Mouse (Mus musculus): ENCODE results near the gene Fmo1. TPM values are rescaled to one million over a fixed set of nuclear protein-coding genes. Genes with fewer than 3 reads are reported as not detected.

Gene Fmo1
- total and polyA plus RNA-seq, 3 experiments: 1.8 TPM; not detected in 2

DNA sequence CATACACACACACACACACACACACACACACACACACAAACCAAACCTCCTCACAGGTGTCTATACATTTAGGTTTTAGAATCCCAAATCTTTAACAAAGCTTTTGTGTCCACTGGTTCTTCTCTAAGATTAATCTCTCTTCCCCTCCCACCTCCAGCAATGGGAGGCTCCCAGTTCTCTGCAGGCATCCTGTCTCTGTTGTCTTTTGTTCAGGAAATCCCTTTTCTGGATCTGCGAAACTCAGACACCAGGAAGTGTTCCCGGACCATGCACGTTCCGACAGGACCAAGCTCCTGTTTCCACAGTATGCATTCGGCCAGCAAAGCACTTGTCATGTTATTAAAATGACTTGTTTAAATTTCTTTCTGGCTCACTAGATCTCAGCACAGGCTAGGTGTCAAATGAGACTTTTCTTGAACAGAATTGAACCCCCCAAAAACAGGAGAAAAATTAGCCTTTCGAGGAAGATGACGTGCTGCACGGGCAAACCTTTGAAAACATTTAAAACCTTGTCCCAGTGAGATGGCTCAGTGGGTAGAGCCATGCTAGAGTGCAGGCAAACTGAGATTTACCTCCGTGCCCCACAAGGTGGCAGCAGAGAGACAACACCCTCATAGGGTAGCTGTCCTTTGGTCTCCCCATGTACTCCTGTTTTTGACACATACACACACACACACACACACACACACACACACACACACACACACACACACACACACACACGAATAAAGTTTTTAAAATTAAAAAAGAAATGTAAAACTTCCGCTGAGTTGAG is 13.4 kb upstream of the Fmo1 start:
- peak; percentile 33 to 70 (median 61) for TF ChIP-seq CTCF (IDR thresholded peaks at IDR 0.05 in 2 of 3, conservative IDR thresholded peaks at IDR 0.05 in 1 of 3; ENCODE audit: control insufficient read depth in 1 of 3, insufficient read depth in 1 of 3, low read depth in 2 of 3, low read length in 3 of 3, poor library complexity in 1 of 3, severe bottlenecking in 1 of 3)
- no peak for TF ChIP-seq GABPA (IDR thresholded peaks at IDR 0.05; ENCODE audit: low read depth, low read length)
- TF ChIP-seq ZC3H11A (IDR thresholded peaks at IDR 0.05; ENCODE audit: low read depth, low read length): 0 out of 2 replicates have a peak, but pooled peaks have one; percentile 11
- peak; percentile 60 for TF ChIP-seq SMC3 (IDR thresholded peaks at IDR 0.05; ENCODE audit: low read depth, low read length)
- no peak for TF ChIP-seq BHLHE40 (IDR thresholded peaks at IDR 0.05; ENCODE audit: borderline replicate concordance, low read depth, low read length)
- TF ChIP-seq POLR2AphosphoS5 (IDR thresholded peaks at IDR 0.05; ENCODE audit: borderline replicate concordance, low read depth, low read length): no peak
- peak; percentile 44 for TF ChIP-seq RAD21 (IDR thresholded peaks at IDR 0.05; ENCODE audit: low read depth, low read length)
- TF ChIP-seq UBTF (IDR thresholded peaks at IDR 0.05; ENCODE audit: borderline replicate concordance, insufficient read depth, low read depth, low read length): no peak
- peak; percentile 44 for DNase-seq (ENCODE audit: low read depth, low spot score)
- H3K9ac ChIP-seq (ENCODE audit: control insufficient read depth, low read depth, low read length, poor library complexity, severe bottlenecking): no peak overlapping the region
- no peaks in the 10 kb centered on the region for H3K4me1 ChIP-seq (ENCODE audit: control insufficient read depth in 1 of 2, insufficient read depth in 2 of 2, low read length in 2 of 2)
- H3K79me2 ChIP-seq (ENCODE audit: control insufficient read depth, insufficient read depth, low read length, poor library complexity): no peaks in the 10 kb centered on the region
- H3K4me3 ChIP-seq (ENCODE audit: control insufficient read depth in 1 of 2, insufficient read depth in 1 of 2, low read depth in 2 of 2, low read length in 2 of 2): no peak overlapping the region
- no peak overlapping the region for H3K27ac ChIP-seq (ENCODE audit: control insufficient read depth, low read depth, low read length)
- H3K36me3 ChIP-seq (ENCODE audit: control insufficient read depth in 1 of 2, insufficient read depth in 2 of 2, low read length in 2 of 2): no peaks in the 10 kb centered on the region
- no peaks in the 10 kb centered on the region for H3K9me3 ChIP-seq (replicated peaks; ENCODE audit: insufficient read depth, low read length)
- no peaks in the 10 kb centered on the region for H3K27me3 ChIP-seq (ENCODE audit: control insufficient read depth in 1 of 2, insufficient read depth in 2 of 2, low read length in 2 of 2)

- Histone ChIP-seq H3K4me3 (ENCODE audit: control insufficient read depth in 1 of 2, insufficient read depth in 1 of 2, low read depth in 2 of 2, low read length in 2 of 2) (no peak overlapping the region), H3K4me1 (ENCODE audit: control insufficient read depth in 1 of 2, insufficient read depth in 2 of 2, low read length in 2 of 2) (no peaks in the 10 kb centered on the region), H3K27me3 (ENCODE audit: control insufficient read depth in 1 of 2, insufficient read depth in 2 of 2, low read length in 2 of 2) (no peaks in the 10 kb centered on the region), H3K79me2 (ENCODE audit: control insufficient read depth, insufficient read depth, low read length, poor library complexity) (no peaks in the 10 kb centered on the region), H3K36me3 (ENCODE audit: control insufficient read depth in 1 of 2, insufficient read depth in 2 of 2, low read length in 2 of 2) (no peaks in the 10 kb centered on the region), H3K9ac (ENCODE audit: control insufficient read depth, low read depth, low read length, poor library complexity, severe bottlenecking) (no peak overlapping the region), H3K9me3 (replicated peaks; ENCODE audit: insufficient read depth, low read length) (no peaks in the 10 kb centered on the region), H3K27ac (ENCODE audit: control insufficient read depth, low read depth, low read length) (no peak overlapping the region)
- TF ChIP-seq SIN3A (IDR thresholded peaks at IDR 0.05; ENCODE audit: low read length) (no peak), NRF1 (IDR thresholded peaks at IDR 0.05; ENCODE audit: insufficient read depth, low read depth, low read length, poor library complexity, severe bottlenecking) (no peak), BHLHE40 (IDR thresholded peaks at IDR 0.05; ENCODE audit: borderline replicate concordance, low read depth, low read length) (no peak), NELFE (IDR thresholded peaks at IDR 0.05; ENCODE audit: low read depth, low read length) (no peak), MYC (IDR thresholded peaks at IDR 0.05; ENCODE audit: low read depth, low read length) (no peak), SMC3 (IDR thresholded peaks at IDR 0.05; ENCODE audit: low read depth, low read length) (no peak), MYB (IDR thresholded peaks at IDR 0.05; ENCODE audit: low read depth, low read length) (no peak), GATA1 (IDR thresholded peaks at IDR 0.05; ENCODE audit: low read depth, low read length) (no peak), GABPA (IDR thresholded peaks at IDR 0.05; ENCODE audit: low read depth, low read length) (no peak), ELF1 (IDR thresholded peaks at IDR 0.05; ENCODE audit: low read depth, low read length) (no peak), RAD21 (IDR thresholded peaks at IDR 0.05; ENCODE audit: low read depth, low read length) (no peak), CTCF (IDR thresholded peaks at IDR 0.05 in 2 of 3, conservative IDR thresholded peaks at IDR 0.05 in 1 of 3; ENCODE audit: control insufficient read depth in 1 of 3, insufficient read depth in 1 of 3, low read depth in 2 of 3, low read length in 3 of 3, poor library complexity in 1 of 3, severe bottlenecking in 1 of 3) (no peak), MAFK (IDR thresholded peaks at IDR 0.05; ENCODE audit: borderline replicate concordance, low read depth, low read length) (no peak), UBTF (IDR thresholded peaks at IDR 0.05; ENCODE audit: borderline replicate concordance, insufficient read depth, low read depth, low read length) (no peak), MXI1 (IDR thresholded peaks at IDR 0.05; ENCODE audit: low read depth, low read length) (no peak), MAX (IDR thresholded peaks at IDR 0.05; ENCODE audit: low read length) (no peak)
- DNase-seq (ENCODE audit: low read depth, low spot score): no peak
Observed at GRCm38 (mm10) chr1:162875091-162875490, 8.7 kb upstream of the Fmo1 start.
